Mouse (Mus musculus) urinary bladder, postnatal 0 days (tissue): Measurements from ENCODE around the gene Golga1. TPM values are rescaled to one million over a fixed set of nuclear protein-coding genes. Genes with fewer than 3 reads are reported as not detected.

Experiments used
- polyA plus RNA-seq: library from polyadenylated mRNA; unstranded; fragments of >200 nt; fragmentation: Nextera tagmentation; extraction: Ambion mirVana; gene quantifications from 2 replicates; pipeline ENCODE4 v1.2.1, GENCODE M21; 2015

The Golga1 gene
- polyA plus RNA-seq = 14.6 and 15.0 TPM in 2 replicates

GRCm38 (mm10) chr2:39065400-39065987 is at the start of gene Golga1:
Gene Golga1 (minus strand): TSS chr2:39065541.

GRCm38 (mm10) chr2:39005574-39006079 is 59.7 kb downstream of the Golga1 start, which contains the start of gene Rpl35:
Gene Rpl35 (minus strand): TSS chr2:39005624.

GRCm38 (mm10) chr2:39004880-39005435 is 60.4 kb downstream of the Golga1 start, which contains the start of gene Arpc5l:
Gene Arpc5l (plus strand): TSS chr2:39005348.

GRCm38 (mm10) chr2:38997386-38998374 is 67.7 kb downstream of the Golga1 start, which contains the start of gene Wdr38:
Gene Wdr38 (plus strand): TSS chr2:38997476.

Other genes starting within 250 kb of the Golga1 start
- gene Nr6a1, start 137.9 kb downstream of the Golga1 start, polyA plus RNA-seq = 0.77 and 0.95 TPM in 2 replicates
- gene Olfml2a, start 133.6 kb downstream of the Golga1 start, polyA plus RNA-seq = 3.9 and 4.6 TPM in 2 replicates
- 0.79 and 1.1 TPM in 2 replicates for gene Wdr38, start 68.1 kb downstream of the Golga1 start, polyA plus RNA-seq
- gene Arpc5l, start 60.2 kb downstream of the Golga1 start, polyA plus RNA-seq = 109 and 113 TPM in 2 replicates
- gene Rpl35, start 59.9 kb downstream of the Golga1 start, polyA plus RNA-seq = 696 and 793 TPM in 2 replicates
- 5.0 and 5.1 TPM in 2 replicates for gene Scai, start 125.2 kb upstream of the Golga1 start, polyA plus RNA-seq
- gene Ppp6c, start 160.9 kb upstream of the Golga1 start, polyA plus RNA-seq = 67.6 and 79.7 TPM in 2 replicates